Mouse (Mus musculus) erythroblast, embryonic 14.5 days (primary cell): ENCODE measurements at regions not wholly inside any gene's neighbourhood (a gene's known extent, or its start where the extent isn't known, plus 50 kb on each side); places are given as distances from the start of the nearest gene placed in this dataset.

Experiments used
- GATA1 ChIP-seq: IDR thresholded peaks from 2 replicates; pipeline ENCODE4 v1.6.1; 2012; ENCODE audit warnings: low read length, inconsistent platforms, mixed read lengths
- TAL1 ChIP-seq: IDR thresholded peaks from 3 replicates; pipeline ENCODE4 v1.6.1; 2012; ENCODE audit warnings: low read length, inconsistent platforms, mixed read lengths

- TF ChIP-seq GATA1 (no peak), TAL1 (no peak)
Measured at GRCm38 (mm10) chr5:101085199-101085598, 239.7 kb downstream of the Gpat3 start.
